16 mouse cellular contexts compared by ENCODE assay signal in the genomic region with DNA sequence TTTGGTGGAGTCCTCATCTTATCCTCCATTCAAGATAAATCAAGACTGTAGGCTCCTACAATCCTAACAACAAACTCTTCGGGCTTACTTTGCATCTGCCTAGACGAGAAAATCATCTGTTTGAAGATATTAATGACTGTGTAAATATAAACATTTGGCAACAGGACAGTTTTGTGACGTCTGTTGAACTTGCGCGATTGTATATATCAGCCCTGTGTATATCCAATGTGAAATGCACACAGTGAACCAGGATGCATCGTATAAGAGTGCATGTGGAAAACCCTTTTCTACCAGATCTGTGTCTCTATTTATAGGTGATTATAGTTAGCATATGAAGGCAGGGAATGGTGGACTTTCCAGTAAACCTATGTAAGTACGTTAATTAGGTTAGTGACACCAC.
"Had no signal": no experiment of that assay in that cellular context is flagged by ENCODE, and none has a peak within 500 bp of the region (broad histone marks: within the 10 kb centered on the region; RNA-seq: fewer than 3 reads in every experiment).

No protein-coding gene starts in this region.

- DNase-seq: retina, postnatal 1 day; right cerebral cortex, adult 18-20 months; right cerebral cortex, postnatal 14 days; right cerebral cortex, postnatal 25 days; right cerebral cortex, postnatal 4 days; spleen, adult 18-20 months; thymus, adult 18-20 months; thymus, adult 2 months; thymus, postnatal 14 days; thymus, postnatal 25 days; thymus, postnatal 36 days; thymus, postnatal 4 days had no signal

- H3K4me1 ChIP-seq: neural tube, embryonic 13.5 days; neural tube, embryonic 15.5 days; stomach, embryonic 15.5 days had no signal

- H3K9me3 ChIP-seq: neural tube, embryonic 13.5 days; neural tube, embryonic 15.5 days; stomach, embryonic 15.5 days had no signal

- H3K27ac ChIP-seq: neural tube, embryonic 13.5 days; neural tube, embryonic 15.5 days; stomach, embryonic 15.5 days; stomach, postnatal 0 days had no signal

- H3K4me3 ChIP-seq: neural tube, embryonic 13.5 days; neural tube, embryonic 15.5 days; stomach, embryonic 15.5 days had no signal

- H3K27me3 ChIP-seq: neural tube, embryonic 13.5 days; neural tube, embryonic 15.5 days; stomach, embryonic 15.5 days had no signal

- H3K9ac ChIP-seq: neural tube, embryonic 13.5 days; neural tube, embryonic 15.5 days; stomach, embryonic 15.5 days had no signal

- H3K4me2 ChIP-seq: neural tube, embryonic 13.5 days; neural tube, embryonic 15.5 days; stomach, embryonic 15.5 days had no signal
